Mouse (Mus musculus): ENCODE measurements around the gene Zcchc13.
"Not testable (repeated sequence)": the region's sequence is repeated elsewhere in the genome, so short reads cannot be mapped to it uniquely, and the experiment has no call there.

Zcchc13 gene

GRCm38 (mm10) chrX:103644301-103644700, 13.9 kb downstream of the Zcchc13 start:
- no peak for DNase-seq (ENCODE audit: low spot score in 2 of 2)

- no peak for DNase-seq (ENCODE audit: low spot score in 2 of 2)
Measured at GRCm38 (mm10) chrX:103652048-103652447, 21.7 kb downstream of the Zcchc13 start.

DNA sequence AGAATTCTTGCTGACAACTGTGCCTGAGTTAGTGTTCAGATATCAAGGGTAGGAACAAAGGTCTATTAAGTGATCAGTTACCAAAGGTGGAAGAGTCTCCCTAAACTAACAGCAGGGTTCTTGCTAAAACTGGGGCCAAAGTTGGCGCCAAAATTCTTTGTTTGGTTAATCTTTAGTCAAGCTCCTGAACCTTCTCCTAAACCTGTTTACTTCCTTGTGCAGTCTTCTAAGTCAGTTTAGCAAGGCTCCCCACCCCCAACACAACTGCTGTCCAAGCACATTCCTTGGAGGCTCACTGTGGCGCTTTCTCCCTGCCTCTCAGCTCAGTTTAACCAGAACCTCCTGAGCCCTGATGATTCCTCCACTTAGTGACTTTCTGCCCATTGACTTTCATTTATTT, 22.6 kb downstream of the Zcchc13 start:
- no peak for DNase-seq (ENCODE audit: low spot score in 2 of 2)

GRCm38 (mm10) chrX:103658985-103659384, 28.6 kb downstream of the Zcchc13 start:
- no peak for DNase-seq (ENCODE audit: low spot score in 2 of 2)

- not testable (repeated sequence) for DNase-seq (ENCODE audit: low spot score in 2 of 2)
Measured at GRCm38 (mm10) chrX:103664445-103664844, 34.1 kb downstream of the Zcchc13 start.

DNA sequence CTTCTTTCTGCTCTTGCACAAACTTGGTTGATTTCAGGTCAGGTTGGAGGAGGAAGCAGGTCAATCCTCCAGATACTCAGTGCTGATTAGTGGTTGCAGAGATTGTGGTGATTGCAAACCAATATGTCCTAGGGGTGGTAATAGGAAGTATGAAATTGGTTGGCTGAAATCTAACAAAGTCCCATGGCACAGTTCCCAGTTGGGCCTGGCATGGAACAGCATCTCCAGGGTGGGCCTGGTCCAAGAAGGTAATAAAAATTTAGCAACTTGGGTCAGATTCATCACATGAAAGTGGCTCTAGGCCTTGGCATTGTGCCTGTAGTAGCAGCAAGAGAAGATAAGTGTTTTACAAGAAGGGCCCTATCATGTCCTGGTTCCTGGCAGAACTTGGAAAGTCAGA, 39.9 kb downstream of the Zcchc13 start:
- DNase-seq (ENCODE audit: low spot score in 2 of 2) = no peak

DNA sequence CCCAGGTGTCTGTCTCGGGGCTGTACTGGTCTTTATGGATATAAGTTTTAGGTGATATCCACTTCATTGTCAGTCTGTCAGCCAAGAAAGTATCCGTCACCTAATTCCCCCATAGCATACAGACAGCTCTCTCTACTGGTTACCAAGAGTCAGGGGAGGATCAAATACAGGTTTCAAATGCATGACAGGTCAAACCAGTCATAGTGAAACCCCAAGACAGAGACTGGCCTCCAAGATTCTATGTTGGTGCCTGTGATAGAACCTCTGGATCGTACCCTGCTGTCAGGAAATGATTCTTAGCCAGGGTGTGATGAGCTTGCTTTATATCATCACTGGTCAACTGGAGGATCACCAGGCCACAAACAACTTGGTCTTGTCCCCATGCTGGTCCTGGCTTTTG, 43.4 kb downstream of the Zcchc13 start:
- no peak for DNase-seq (ENCODE audit: low spot score in 2 of 2)

GRCm38 (mm10) chrX:103674674-103675073, 44.3 kb downstream of the Zcchc13 start:
- DNase-seq (ENCODE audit: low spot score in 2 of 2) = no peak
